Mouse (Mus musculus): Measurements from ENCODE around the gene Pard3. TPM values are rescaled to one million over a fixed set of nuclear protein-coding genes. Genes with fewer than 3 reads are reported as not detected.

Gene Pard3
- total and polyA plus RNA-seq, 3 experiments: 0.51 to 1.3 (median 0.94) TPM

GRCm38 (mm10) chr8:127093113-127093426, 29.4 kb downstream of the Pard3 start:
- Histone ChIP-seq H3K36me3 (replicated peaks in 1 of 2; ENCODE audit: control insufficient read depth in 1 of 2, insufficient read depth in 1 of 2, low read length in 1 of 2) (no peaks in the 10 kb centered on the region), H3K9me3 (replicated peaks; ENCODE audit: low read length) (no peaks in the 10 kb centered on the region), H3K4me2 (ENCODE audit: insufficient read depth, low read depth, poor library complexity, severe bottlenecking) (no peak overlapping the region), H3K9ac (ENCODE audit: insufficient read depth, low read depth) (no peak overlapping the region), H3K27ac (ENCODE audit: insufficient read depth, low read depth) (no peak overlapping the region), H3K79me2 (replicated peaks; ENCODE audit: control insufficient read depth, extremely low read depth, insufficient read depth, poor library complexity, severe bottlenecking) (no peaks in the 10 kb centered on the region), H3K4me3 (replicated peaks in 1 of 3; ENCODE audit: low read depth in 2 of 3, low read length in 2 of 3, poor library complexity in 1 of 3) (no peak overlapping the region), H3K27me3 (replicated peaks) (no peaks in the 10 kb centered on the region), H3K4me1 (ENCODE audit: control insufficient read depth in 1 of 2, insufficient read depth in 2 of 2) (no peaks in the 10 kb centered on the region)
- no peak for TF ChIP-seq E2F4 (IDR thresholded peaks at IDR 0.05; ENCODE audit: insufficient replicate concordance, low read depth, low read length)
- no peak for TF ChIP-seq ZKSCAN1 (IDR thresholded peaks at IDR 0.05; ENCODE audit: borderline replicate concordance, low read depth, low read length)
- TF ChIP-seq MXI1 (IDR thresholded peaks at IDR 0.05; ENCODE audit: low read depth, low read length): no peak
- no peak for TF ChIP-seq TCF12 (IDR thresholded peaks at IDR 0.05; ENCODE audit: low read depth, low read length)
- no peak for TF ChIP-seq ZNF384 (IDR thresholded peaks at IDR 0.05; ENCODE audit: low read depth, low read length)
- no peak for TF ChIP-seq TBP (conservative IDR thresholded peaks at IDR 0.05; ENCODE audit: low read depth, low read length)
- no peak for TF ChIP-seq ZC3H11A (IDR thresholded peaks at IDR 0.05; ENCODE audit: low read depth, low read length)
- TF ChIP-seq NELFE (IDR thresholded peaks at IDR 0.05; ENCODE audit: low read depth, low read length): no peak
- DNase-seq (ENCODE audit: extremely low read depth): no peak
- in situ Hi-C loops (cut with MboI; ENCODE audit: low pct_ligation_motif_present, low pct_unique_long_range_greater_than_20kb, low sequenced_read_pairs) (no loop called here), dilution Hi-C loops (cut with MboI; ENCODE audit: extremely low pct_ligation_motif_present, extremely low pct_unique_long_range_greater_than_20kb, low sequenced_read_pairs) (no loop called here)

- in situ Hi-C loops (cut with MboI; ENCODE audit: low pct_ligation_motif_present, low pct_unique_long_range_greater_than_20kb, low sequenced_read_pairs) (no loop called here), dilution Hi-C loops (cut with MboI; ENCODE audit: extremely low pct_ligation_motif_present, extremely low pct_unique_long_range_greater_than_20kb, low sequenced_read_pairs) (no loop called here)
- TF ChIP-seq JUN (IDR thresholded peaks at IDR 0.05; ENCODE audit: insufficient read depth, low read depth, low read length) (no peak), E2F4 (IDR thresholded peaks at IDR 0.05; ENCODE audit: insufficient replicate concordance, low read depth, low read length) (no peak), CHD2 (IDR thresholded peaks at IDR 0.05; ENCODE audit: low read length) (no peak), MAX (IDR thresholded peaks at IDR 0.05; ENCODE audit: low read length) (no peak), ZNF384 (IDR thresholded peaks at IDR 0.05; ENCODE audit: low read depth, low read length) (no peak), JUND (conservative IDR thresholded peaks at IDR 0.05; ENCODE audit: low read depth, low read length) (no peak), ZC3H11A (IDR thresholded peaks at IDR 0.05; ENCODE audit: low read depth, low read length) (no peak), SMC3 (IDR thresholded peaks at IDR 0.05; ENCODE audit: low read depth, low read length) (no peak), TCF12 (IDR thresholded peaks at IDR 0.05; ENCODE audit: low read depth, low read length) (no peak), RCOR1 (conservative IDR thresholded peaks at IDR 0.05; ENCODE audit: low read depth, low read length) (no peak), PAX5 (IDR thresholded peaks at IDR 0.05; ENCODE audit: low read length) (no peak), POLR2AphosphoS2 (IDR thresholded peaks at IDR 0.05; ENCODE audit: low read depth, low read length) (no peak), ETS1 (conservative IDR thresholded peaks at IDR 0.05; ENCODE audit: low read depth, low read length) (no peak), ZMIZ1 (IDR thresholded peaks at IDR 0.05; ENCODE audit: low read depth, low read length) (no peak), ELF1 (IDR thresholded peaks at IDR 0.05; ENCODE audit: low read depth, low read length) (no peak), ZKSCAN1 (IDR thresholded peaks at IDR 0.05; ENCODE audit: borderline replicate concordance, low read depth, low read length) (no peak), USF2 (conservative IDR thresholded peaks at IDR 0.05; ENCODE audit: low read depth, low read length) (no peak), RAD21 (IDR thresholded peaks at IDR 0.05; ENCODE audit: low read depth, low read length) (no peak), GABPA (IDR thresholded peaks at IDR 0.05; ENCODE audit: insufficient replicate concordance, low read depth, low read length) (no peak)
Observed at GRCm38 (mm10) chr8:127095763-127096162, 32.1 kb downstream of the Pard3 start.

More at GRCm38 (mm10) chr8:127095763-127096162, 32.1 kb downstream of the Pard3 start:
- no peak overlapping the region for H3K4me3 ChIP-seq (replicated peaks in 1 of 3; ENCODE audit: low read depth in 2 of 3, low read length in 2 of 3, poor library complexity in 1 of 3)
- H3K27ac ChIP-seq (ENCODE audit: insufficient read depth, low read depth): no peak overlapping the region
- no peaks in the 10 kb centered on the region for H3K79me2 ChIP-seq (replicated peaks; ENCODE audit: control insufficient read depth, extremely low read depth, insufficient read depth, poor library complexity, severe bottlenecking)
- no peaks in the 10 kb centered on the region for H3K4me1 ChIP-seq (ENCODE audit: control insufficient read depth in 1 of 2, insufficient read depth in 2 of 2)
- no peak for DNase-seq (ENCODE audit: extremely low read depth)
- H3K9me3 ChIP-seq (replicated peaks; ENCODE audit: low read length): no peaks in the 10 kb centered on the region
- H3K27me3 ChIP-seq (replicated peaks): no peaks in the 10 kb centered on the region
- no peak overlapping the region for H3K4me2 ChIP-seq (ENCODE audit: insufficient read depth, low read depth, poor library complexity, severe bottlenecking)
- H3K9ac ChIP-seq (ENCODE audit: insufficient read depth, low read depth): no peak overlapping the region
- no peaks in the 10 kb centered on the region for H3K36me3 ChIP-seq (replicated peaks in 1 of 2; ENCODE audit: control insufficient read depth in 1 of 2, insufficient read depth in 1 of 2, low read length in 1 of 2)
